Mouse (Mus musculus) stomach, embryonic 14.5 days (tissue): ENCODE results near the gene Dnajc22. TPM values are rescaled to one million over a fixed set of nuclear protein-coding genes. Genes with fewer than 3 reads are reported as not detected.

ENCODE experiments used
- ATAC-seq: fragments of 200-750 bp; cut with Nextera tagmentation; 2 replicates; pipeline ENCODE4 v1.8.0; 2017; ENCODE audit warnings: low read depth, moderate TSS enrichment; ENCODE audit not compliant: insufficient number of reproducible peaks, insufficient read depth, low FRiP score
- H3K27ac ChIP-seq: fragments of 300-500 bp; sonication (generic); 2 replicates; pipeline ENCODE4 v1.5.1; 2014; ENCODE audit warnings: mild to moderate bottlenecking, low read length, moderate library complexity, mixed read lengths
- H3K27me3 ChIP-seq: fragments of 300-500 bp; sonication (generic); 2 replicates; pipeline ENCODE4 v1.6.1; 2014; ENCODE audit warnings: low read length, control low read depth, mixed read lengths; ENCODE audit not compliant: control insufficient read depth, insufficient read depth
- H3K36me3 ChIP-seq: fragments of 300-500 bp; sonication (generic); 2 replicates; pipeline ENCODE4 v1.6.1; 2014; ENCODE audit warnings: mild to moderate bottlenecking, control low read depth, low read length, moderate library complexity, mixed read lengths; ENCODE audit not compliant: control insufficient read depth, insufficient read depth
- H3K4me1 ChIP-seq: fragments of 300-500 bp; sonication (generic); 2 replicates; pipeline ENCODE4 v1.6.1; 2014; ENCODE audit warnings: low read length, control low read depth, mixed read lengths; ENCODE audit not compliant: control insufficient read depth, insufficient read depth
- H3K4me2 ChIP-seq: fragments of 300-500 bp; sonication (generic); replicated peaks from 2 replicates; pipeline ENCODE4 v1.6.1; 2014; ENCODE audit warnings: low read depth, low read length, control low read depth
- H3K4me3 ChIP-seq: fragments of 300-500 bp; sonication (generic); 2 replicates; pipeline ENCODE4 v1.5.1; 2014; ENCODE audit warnings: low read depth, low read length, control low read depth
- H3K9ac ChIP-seq: fragments of 300-500 bp; sonication (generic); replicated peaks from 2 replicates; pipeline ENCODE4 v1.6.1; 2014; ENCODE audit warnings: low read depth, mild to moderate bottlenecking, control low read depth, low read length, moderate library complexity, mixed read lengths
- H3K9me3 ChIP-seq: fragments of 300-500 bp; sonication (generic); 2 replicates; pipeline ENCODE4 v1.6.1; 2016; ENCODE audit warnings: low read depth, low read length, control low read depth; ENCODE audit not compliant: control insufficient read depth
- WGBS: fragments of 180-500 bp; shearing (Covaris S2); extraction: QIAGEN DNeasy Blood & Tissue Kit; methylation state at CpG from one replicate; pipeline ENCODE4 v1.1.7; 2014; 5-methylcytosine and 5-hydroxymethylcytosine counted together
- polyA plus RNA-seq: library from polyadenylated mRNA; unstranded; fragments of >200 nt; fragmentation: Nextera tagmentation; extraction: Ambion mirVana; gene quantifications from 2 replicates; pipeline ENCODE4 v1.2.1, GENCODE M21; 2014

The Dnajc22 gene
- polyA plus RNA-seq, 1 experiment from 2014 or later, result 9.3 TPM

- peak; percentile 90 for ATAC-seq
- H3K27ac ChIP-seq, result peak overlapping the region; percentile 73; the same call in 1 of the 2 replicates
- WGBS, result 2% methylated on average over 15 of the region's 15 CpGs
Measured at GRCm38 (mm10) chr15:99099139-99099556, 6.2 kb downstream of the Dnajc22 start.

GRCm38 (mm10) chr15:99099984-99100383 is 7.0 kb downstream of the Dnajc22 start:
- no peak overlapping the region for H3K27ac ChIP-seq
- no peak for ATAC-seq
- 58% methylated on average over 3 of the region's 3 CpGs for WGBS
- no peaks in the 10 kb centered on the region for H3K36me3 ChIP-seq
- peaks cover 24% of the 10 kb centered on the region; the same call in 1 of the 2 replicates for H3K4me1 ChIP-seq
- peak overlapping the region; percentile 34; the same call in 1 of the 2 replicates for H3K4me3 ChIP-seq
- peaks cover 42% of the 10 kb centered on the region for H3K27me3 ChIP-seq
- H3K4me2 ChIP-seq, result peak overlapping the region; percentile 16
- no peaks in the 10 kb centered on the region for H3K9me3 ChIP-seq
- no peak overlapping the region for H3K9ac ChIP-seq

More at GRCm38 (mm10) chr15:99099139-99099556, 6.2 kb downstream of the Dnajc22 start:
- H3K9me3 ChIP-seq, result no peaks in the 10 kb centered on the region
- no peaks in the 10 kb centered on the region for H3K36me3 ChIP-seq
- peaks cover 27% of the 10 kb centered on the region; the same call in 1 of the 2 replicates for H3K4me1 ChIP-seq
- H3K4me2 ChIP-seq, result peak overlapping the region; percentile 60; the same call in 1 of the 2 replicates
- H3K27me3 ChIP-seq, result peaks cover 48% of the 10 kb centered on the region
- peak overlapping the region; percentile 34; the same call in 1 of the 2 replicates for H3K4me3 ChIP-seq
- H3K9ac ChIP-seq, result no peak overlapping the region

GRCm38 (mm10) chr15:99105238-99105637 is 12.3 kb downstream of the Dnajc22 start:
- no peak for ATAC-seq
- Histone ChIP-seq H3K27ac (no peak overlapping the region), H3K27me3 (no peaks in the 10 kb centered on the region), H3K9ac (no peak overlapping the region), H3K4me2 (no peak overlapping the region), H3K36me3 (no peaks in the 10 kb centered on the region), H3K4me3 (no peak overlapping the region), H3K4me1 (no peaks in the 10 kb centered on the region), H3K9me3 (no peaks in the 10 kb centered on the region)
- WGBS, result 36% methylated on average over 7 of the region's 7 CpGs

- Histone ChIP-seq H3K36me3 (no peaks in the 10 kb centered on the region), H3K9ac (no peak overlapping the region), H3K27ac (no peak overlapping the region), H3K9me3 (no peaks in the 10 kb centered on the region), H3K4me2 (no peak overlapping the region), H3K27me3 (no peaks in the 10 kb centered on the region), H3K4me1 (no peaks in the 10 kb centered on the region), H3K4me3 (no peak overlapping the region)
- ATAC-seq, result no peak
- 78% methylated on average over 3 of the region's 3 CpGs for WGBS
Measured at GRCm38 (mm10) chr15:99107866-99108265, 14.9 kb downstream of the Dnajc22 start.

GRCm38 (mm10) chr15:99111139-99111538 is 18.2 kb downstream of the Dnajc22 start:
- no peak overlapping the region for H3K4me2 ChIP-seq
- no peaks in the 10 kb centered on the region for H3K9me3 ChIP-seq
- no peak for ATAC-seq
- no peaks in the 10 kb centered on the region for H3K4me1 ChIP-seq
- H3K9ac ChIP-seq, result no peak overlapping the region
- WGBS, result 85% methylated on average over 3 of the region's 3 CpGs
- no peaks in the 10 kb centered on the region for H3K36me3 ChIP-seq
- no peak overlapping the region for H3K27ac ChIP-seq
- no peak overlapping the region for H3K4me3 ChIP-seq
- H3K27me3 ChIP-seq, result no peaks in the 10 kb centered on the region

GRCm38 (mm10) chr15:99111809-99112208 is 18.8 kb downstream of the Dnajc22 start:
- Histone ChIP-seq H3K27ac (no peak overlapping the region), H3K9ac (no peak overlapping the region), H3K9me3 (no peaks in the 10 kb centered on the region), H3K4me2 (no peak overlapping the region), H3K27me3 (no peaks in the 10 kb centered on the region), H3K36me3 (no peaks in the 10 kb centered on the region), H3K4me3 (no peak overlapping the region), H3K4me1 (no peaks in the 10 kb centered on the region)
- WGBS, result 51% methylated on average over 4 of the region's 4 CpGs
- ATAC-seq, result no peak

- Histone ChIP-seq H3K9ac (no peak overlapping the region), H3K27me3 (no peaks in the 10 kb centered on the region), H3K36me3 (no peaks in the 10 kb centered on the region), H3K4me1 (no peaks in the 10 kb centered on the region), H3K4me2 (no peak overlapping the region), H3K9me3 (no peaks in the 10 kb centered on the region), H3K27ac (no peak overlapping the region), H3K4me3 (no peak overlapping the region)
- 54% methylated on average over 11 of the region's 11 CpGs for WGBS
- no peak for ATAC-seq
Measured at GRCm38 (mm10) chr15:99112843-99113395, 19.9 kb downstream of the Dnajc22 start.

GRCm38 (mm10) chr15:99113396-99113975 is 20.5 kb downstream of the Dnajc22 start:
- H3K27me3 ChIP-seq, result no peaks in the 10 kb centered on the region
- H3K9me3 ChIP-seq, result no peaks in the 10 kb centered on the region
- no peak overlapping the region for H3K4me3 ChIP-seq
- H3K36me3 ChIP-seq, result no peaks in the 10 kb centered on the region
- ATAC-seq, result no peak
- 8% methylated on average over 9 of the region's 9 CpGs for WGBS
- no peak overlapping the region for H3K27ac ChIP-seq
- no peak overlapping the region for H3K4me2 ChIP-seq
- no peaks in the 10 kb centered on the region for H3K4me1 ChIP-seq
- no peak overlapping the region for H3K9ac ChIP-seq
